In genomic region chr10:41500941-41501340, GRCm38 (mm10) we compare ENCODE assay signal across 11 mouse cellular contexts. TPM values are rescaled to one million over a fixed set of nuclear protein-coding genes. Genes with fewer than 3 reads are reported as not detected.
A peak's percentile ranks its signal among the peaks of the same experiment; 100 is the strongest.
DNase-seq lines count a peak whose midpoint lies in the region; ATAC-seq lines count a peak whose summit lies in the region.
"Had no signal": no experiment of that assay in that cellular context is flagged by ENCODE, and none has a peak within 500 bp of the region (broad histone marks: within the 10 kb centered on the region; RNA-seq: fewer than 3 reads in every experiment).

No protein-coding gene starts in this region.

- no peaks in the 10 kb centered on the region for H3K36me3 ChIP-seq in forebrain, embryonic 16.5 days (ENCODE audit: control insufficient read depth, insufficient read depth)
- H3K36me3 ChIP-seq: neural tube, embryonic 13.5 days had no signal

- H3K4me2 ChIP-seq in forebrain, embryonic 16.5 days (ENCODE audit: low read length) = no peak overlapping the region
- H3K4me2 ChIP-seq: neural tube, embryonic 13.5 days had no signal

- no peaks in the 10 kb centered on the region for H3K9me3 ChIP-seq in forebrain, embryonic 16.5 days (ENCODE audit: control insufficient read depth, low read length)
- H3K9me3 ChIP-seq: neural tube, embryonic 13.5 days had no signal

- peak; percentile 35 for DNase-seq in cerebellum, adult 9-11 months
- no peak for DNase-seq in cerebellum, postnatal 4 days (ENCODE audit: low spot score in 2 of 2)
- DNase-seq in layer of hippocampus, postnatal 36 days = peak; percentile 21 to 38
- no peak for DNase-seq in layer of hippocampus, adult 9-10 months (ENCODE audit: low spot score)
- DNase-seq in adrenal gland, adult 8-10 months = peak; percentile 39
- DNase-seq in heart, postnatal 4 days = peak; percentile 60
- DNase-seq: thymus, adult 18-20 months had no signal

- no peaks in the 10 kb centered on the region for H3K27me3 ChIP-seq in forebrain, embryonic 16.5 days (replicated peaks; ENCODE audit: control insufficient read depth, insufficient read depth, low read length)
- H3K27me3 ChIP-seq: neural tube, embryonic 13.5 days had no signal

- H3K9ac ChIP-seq in forebrain, embryonic 16.5 days (replicated peaks; ENCODE audit: low read depth, low read length) = no peak overlapping the region
- H3K9ac ChIP-seq: neural tube, embryonic 13.5 days had no signal

- H3K27ac ChIP-seq in forebrain, embryonic 16.5 days (ENCODE audit: low read length) = no peak overlapping the region
- H3K27ac ChIP-seq: neural tube, embryonic 13.5 days had no signal

- WGBS in forebrain, embryonic 16.5 days = 46% methylated on average over 4 of the region's 4 CpGs

- H3K4me1 ChIP-seq in forebrain, embryonic 16.5 days (replicated peaks; ENCODE audit: control insufficient read depth, insufficient read depth, low read length) = no peaks in the 10 kb centered on the region
- H3K4me1 ChIP-seq: neural tube, embryonic 13.5 days had no signal

- no peak overlapping the region for H3K4me3 ChIP-seq in forebrain, embryonic 16.5 days (replicated peaks; ENCODE audit: low read length)
- H3K4me3 ChIP-seq: neural tube, embryonic 13.5 days had no signal

- no peak for ATAC-seq in forebrain, embryonic 16.5 days
- ATAC-seq in inflammation-experienced regulatory T-cells, adult 6 months = no peak

RNA-seq across cellular contexts. Expression of gene Ppil6, which starts 10.7 kb away (rescaled TPM):
- total RNA-seq in layer of hippocampus, postnatal 36 days (2021) = 1 to 10 TPM; 6.4 to 8.6 TPM
- total RNA-seq in adrenal gland, adult 8-10 months (2022) = 1 to 10 TPM in 2 of 4 experiments, under 1 TPM in 1, not detected in 1; 0.77 to 1.7 (median 1.4) TPM
- total RNA-seq in heart, postnatal 4 days (2021) = 1 to 10 TPM; 3.8 to 3.9 TPM
- 1.7 and 2.1 TPM in 2 replicates for polyA plus RNA-seq in forebrain, embryonic 16.5 days (2015; fragmentation: Nextera tagmentation; extraction: Ambion mirVana)
- polyA plus RNA-seq in inflammation-experienced regulatory T-cells, adult 6 months (2017; shearing (Covaris generic)) = not detected
- polyA plus RNA-seq: liver, embryonic 16.5 days had no signal

RNA-seq across cellular contexts. Expression of gene Smpd2, which starts 10.8 kb away (rescaled TPM):
- total RNA-seq in layer of hippocampus, postnatal 36 days (2021) = 10 to 100 TPM; 21.2 to 23.2 TPM
- 10 to 100 TPM; 21.8 to 40.9 (median 32.5) TPM for total RNA-seq in adrenal gland, adult 8-10 months (2022)
- 10 to 100 TPM; 45.4 to 48.7 TPM for total RNA-seq in heart, postnatal 4 days (2021)
- 38.0 and 43.0 TPM in 2 replicates for polyA plus RNA-seq in forebrain, embryonic 16.5 days (2015; fragmentation: Nextera tagmentation; extraction: Ambion mirVana)
- 10 to 100 TPM; 19.3 to 29.5 (median 27.7) TPM for polyA plus RNA-seq in inflammation-experienced regulatory T-cells, adult 6 months (2017; shearing (Covaris generic))

RNA-seq across cellular contexts. Expression of gene Cd164, which starts 18.3 kb away (rescaled TPM):
- total RNA-seq in layer of hippocampus, postnatal 36 days (2021) = 10 to 100 TPM; 61.5 to 63.0 TPM
- total RNA-seq in adrenal gland, adult 8-10 months (2022) = 100 to 1,000 TPM; 180 to 261 (median 233) TPM
- 100 to 1,000 TPM; 216 to 218 TPM for total RNA-seq in heart, postnatal 4 days (2021)
- polyA plus RNA-seq in forebrain, embryonic 16.5 days (2015; fragmentation: Nextera tagmentation; extraction: Ambion mirVana) = 61.8 and 81.7 TPM in 2 replicates
- 100 to 1,000 TPM; 202 to 255 (median 243) TPM for polyA plus RNA-seq in inflammation-experienced regulatory T-cells, adult 6 months (2017; shearing (Covaris generic))

RNA-seq across cellular contexts. Expression of gene Mical1, which starts 24.8 kb away (rescaled TPM):
- 10 to 100 TPM; 14.7 to 16.6 TPM for total RNA-seq in layer of hippocampus, postnatal 36 days (2021)
- total RNA-seq in adrenal gland, adult 8-10 months (2022) = 10 to 100 TPM in 2 of 4 experiments, 1 to 10 TPM in 2; 8.5 to 22.8 (median 13.3) TPM
- total RNA-seq in heart, postnatal 4 days (2021) = 10 to 100 TPM; 52.4 to 59.4 TPM
- 44.8 and 45.1 TPM in 2 replicates for polyA plus RNA-seq in forebrain, embryonic 16.5 days (2015; fragmentation: Nextera tagmentation; extraction: Ambion mirVana)
- polyA plus RNA-seq in inflammation-experienced regulatory T-cells, adult 6 months (2017; shearing (Covaris generic)) = 100 to 1,000 TPM in 2 of 3 experiments, 10 to 100 TPM in 1; 84.9 to 115 (median 101) TPM

RNA-seq across cellular contexts. Expression of gene Zbtb24, which starts 50.8 kb away (rescaled TPM):
- 10 to 100 TPM; 20.1 to 23.1 TPM for total RNA-seq in layer of hippocampus, postnatal 36 days (2021)
- 10 to 100 TPM; 17.3 to 32.5 (median 26.0) TPM for total RNA-seq in adrenal gland, adult 8-10 months (2022)
- total RNA-seq in heart, postnatal 4 days (2021) = 10 to 100 TPM; 10.5 to 12.9 TPM
- 22.0 and 22.7 TPM in 2 replicates for polyA plus RNA-seq in forebrain, embryonic 16.5 days (2015; fragmentation: Nextera tagmentation; extraction: Ambion mirVana)
- 10 to 100 TPM; 21.3 to 33.2 (median 29.7) TPM for polyA plus RNA-seq in inflammation-experienced regulatory T-cells, adult 6 months (2017; shearing (Covaris generic))

Comparison
In these comparisons a context has a peak if more than half of its experiments do, and no peak if none do; other contexts are left out.
1. DNase-seq: peak in cerebellum, adult 9-11 months (single experiment), layer of hippocampus, postnatal 36 days (2 of 2), adrenal gland, adult 8-10 months (single experiment) and heart, postnatal 4 days (single experiment); none in cerebellum, postnatal 4 days (0 of 2) and layer of hippocampus, adult 9-10 months (single experiment).